Mouse (Mus musculus) embryonic fibroblast, embryonic 13.5 days (primary cell): Measurements from ENCODE around the gene Crx.

Experiments used
- CTCF ChIP-seq: IDR thresholded peaks from 2 replicates; pipeline ENCODE4 v1.5.1; 2011; ENCODE audit warnings: mild to moderate bottlenecking, control low read depth, low read length, moderate library complexity, borderline replicate concordance; ENCODE audit not compliant: insufficient read depth
- POLR2A ChIP-seq: IDR thresholded peaks from 2 replicates; pipeline ENCODE4 v1.6.1; 2011; ENCODE audit warnings: low read depth, mild to moderate bottlenecking, control low read depth, low read length, moderate library complexity

DNA sequence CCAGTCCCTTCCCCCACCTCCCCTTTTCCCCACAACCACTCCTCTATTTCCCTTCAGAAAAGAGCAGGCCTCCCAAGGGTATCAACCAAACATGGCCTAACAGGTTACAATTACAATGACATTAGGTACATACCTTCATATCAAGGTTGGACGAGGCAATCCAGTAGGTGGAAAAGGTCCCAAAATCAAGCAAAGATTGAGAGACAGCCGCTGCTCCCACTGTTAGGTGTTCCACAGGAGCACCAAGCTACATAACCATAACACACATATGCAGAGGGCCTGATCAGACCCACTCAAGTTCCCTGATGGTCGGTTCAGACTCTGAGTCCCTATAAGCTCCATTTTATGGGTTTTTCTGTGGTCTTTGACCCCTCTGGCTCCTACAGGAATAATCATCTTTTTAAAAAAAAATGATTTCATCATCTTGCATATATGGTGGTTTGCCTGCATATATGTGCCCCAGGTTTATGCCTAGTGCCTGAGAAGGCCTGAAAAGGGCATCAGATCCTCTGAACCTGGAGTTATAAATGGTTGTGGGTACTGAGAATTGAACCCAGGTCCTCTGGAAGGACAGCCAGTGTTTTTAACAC is 36.5 kb upstream of the Crx start:
- TF ChIP-seq POLR2A (no peak), CTCF (no peak)
